Mouse (Mus musculus) central nervous system, embryonic 18 days (tissue): ENCODE data around the gene Tsc22d4. TPM values are rescaled to one million over a fixed set of nuclear protein-coding genes. Genes with fewer than 3 reads are reported as not detected.

Experiments used
- polyA plus RNA-seq: library from polyadenylated mRNA; depleted of rRNA; stranded (reverse); fragments of >200 nt; gene quantifications from 2 replicates; pipeline ENCODE4 v1.2.3, GENCODE M21; 2012; rRNA removed

Tsc22d4 gene
- polyA plus RNA-seq, result 68.3 and 79.4 TPM in 2 replicates

DNA sequence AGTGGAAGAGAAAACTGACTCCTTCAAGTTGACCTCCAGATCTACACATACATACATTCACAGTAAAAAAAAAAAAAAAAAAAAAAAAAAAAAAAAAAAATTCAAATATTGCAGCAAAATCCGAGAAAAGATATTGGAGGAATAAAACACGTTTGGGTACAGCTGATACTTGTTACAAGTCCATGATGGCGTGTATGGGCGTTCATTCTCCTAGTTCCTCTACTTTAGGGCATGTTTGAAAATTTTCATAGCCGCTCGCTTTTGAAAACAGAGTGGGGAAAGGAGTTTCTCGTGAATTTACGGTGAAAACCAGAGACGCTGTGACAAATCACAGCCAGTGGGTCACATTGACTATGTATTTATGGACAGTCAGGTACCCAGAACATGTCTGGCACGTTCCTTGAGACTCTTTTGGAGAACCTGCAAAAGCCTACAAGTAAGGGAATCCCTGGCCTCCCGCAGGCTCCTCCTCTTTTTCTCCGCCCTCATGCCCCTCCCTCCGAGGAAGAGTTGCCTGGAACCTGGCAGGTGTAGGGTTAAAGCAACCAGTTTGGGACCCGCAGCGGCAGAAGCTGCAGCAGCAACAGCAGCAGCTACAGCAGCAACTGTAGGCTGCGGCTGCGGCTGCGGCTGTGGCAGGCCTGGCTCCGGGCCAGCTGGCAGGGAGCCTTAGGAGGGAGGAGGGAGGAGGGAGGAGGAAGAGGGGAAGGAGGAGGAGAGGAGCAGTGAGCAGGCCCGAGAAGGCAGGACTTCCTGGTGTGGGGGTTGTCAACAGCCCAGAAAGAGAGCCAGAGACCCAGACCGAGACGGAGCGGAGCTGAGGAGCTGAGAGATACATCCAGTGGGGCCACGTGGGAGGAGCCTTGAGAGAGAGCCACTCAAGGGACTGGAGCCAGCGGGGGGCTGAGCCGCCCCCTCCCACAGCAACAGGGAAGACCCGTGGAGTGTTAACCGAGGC lies at the start of gene Tsc22d4:
Gene Tsc22d4, plus strand, starts transcription at position 517 of the 958 bp plus-strand sequence.

DNA sequence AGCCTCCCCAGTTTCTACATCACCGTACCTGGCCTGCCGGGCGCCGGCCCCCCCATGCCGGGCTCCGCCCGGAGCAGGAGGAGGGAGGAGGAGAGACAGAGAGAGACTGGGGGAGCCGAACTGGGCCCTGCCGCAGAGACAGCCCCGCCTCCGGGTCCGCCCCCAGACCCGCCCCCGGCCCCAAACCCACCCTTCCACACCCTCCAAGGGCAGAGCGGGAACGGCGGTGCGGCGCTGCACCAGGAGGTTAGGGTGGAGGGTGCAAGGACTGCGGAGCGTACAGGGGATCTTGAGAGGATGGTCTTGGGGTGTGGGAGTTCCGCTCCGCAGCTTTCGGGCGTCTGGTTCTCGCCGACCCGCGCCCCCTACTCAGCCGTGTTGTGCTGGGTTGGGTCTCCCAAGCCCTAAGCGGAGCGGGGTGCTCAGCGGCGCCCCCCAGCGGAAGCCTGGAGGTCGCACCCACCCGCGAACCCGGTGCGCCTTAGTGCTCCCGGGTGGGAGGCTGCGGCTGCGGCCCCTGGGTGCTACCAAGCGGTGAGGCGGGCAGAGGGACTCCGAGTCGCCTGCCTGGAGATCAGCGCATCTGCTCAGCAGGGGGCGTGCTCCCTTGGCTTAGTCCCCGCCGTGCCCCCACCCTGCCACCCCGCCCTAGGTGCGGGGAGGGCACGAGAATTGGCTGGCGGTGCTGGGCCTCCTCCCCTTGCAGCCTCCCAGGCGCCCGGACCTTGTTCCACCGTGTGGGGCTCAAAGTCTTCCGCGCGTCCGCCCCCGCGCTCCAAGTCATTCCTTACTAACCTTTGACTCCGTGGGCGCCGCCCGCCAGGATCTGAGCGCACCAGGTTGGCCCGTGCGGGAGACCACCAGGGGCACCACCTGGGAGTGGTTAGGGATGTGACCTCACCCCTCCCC lies 4.3 kb upstream of the Tsc22d4 start, which contains the start of gene Nyap1:
Gene Nyap1, minus strand, starts transcription at position 585 of the 909 bp plus-strand sequence.

DNA sequence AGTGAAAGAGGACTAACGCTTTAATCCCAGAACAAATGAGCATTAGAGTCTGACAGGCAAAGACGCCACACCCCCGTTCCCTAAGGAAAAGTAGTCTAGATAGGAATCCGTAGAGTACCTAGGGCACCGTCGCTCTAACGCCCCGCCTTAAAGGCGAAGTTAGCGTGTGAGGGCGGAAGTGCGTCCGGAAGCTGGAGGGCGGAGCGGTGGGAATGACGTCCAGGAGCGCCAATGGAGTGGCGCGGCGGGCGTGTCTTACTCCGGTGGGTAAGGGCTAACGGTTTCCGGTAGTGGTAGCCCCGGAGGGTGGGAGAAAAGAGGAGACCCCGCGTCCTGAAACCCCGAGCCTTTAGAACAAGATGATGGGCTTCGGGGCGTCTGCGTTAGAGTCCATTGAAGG lies 33.1 kb downstream of the Tsc22d4 start, which contains the start of gene Ppp1r35:
Gene Ppp1r35, plus strand, starts transcription at position 215 of the 400 bp plus-strand sequence.

DNA sequence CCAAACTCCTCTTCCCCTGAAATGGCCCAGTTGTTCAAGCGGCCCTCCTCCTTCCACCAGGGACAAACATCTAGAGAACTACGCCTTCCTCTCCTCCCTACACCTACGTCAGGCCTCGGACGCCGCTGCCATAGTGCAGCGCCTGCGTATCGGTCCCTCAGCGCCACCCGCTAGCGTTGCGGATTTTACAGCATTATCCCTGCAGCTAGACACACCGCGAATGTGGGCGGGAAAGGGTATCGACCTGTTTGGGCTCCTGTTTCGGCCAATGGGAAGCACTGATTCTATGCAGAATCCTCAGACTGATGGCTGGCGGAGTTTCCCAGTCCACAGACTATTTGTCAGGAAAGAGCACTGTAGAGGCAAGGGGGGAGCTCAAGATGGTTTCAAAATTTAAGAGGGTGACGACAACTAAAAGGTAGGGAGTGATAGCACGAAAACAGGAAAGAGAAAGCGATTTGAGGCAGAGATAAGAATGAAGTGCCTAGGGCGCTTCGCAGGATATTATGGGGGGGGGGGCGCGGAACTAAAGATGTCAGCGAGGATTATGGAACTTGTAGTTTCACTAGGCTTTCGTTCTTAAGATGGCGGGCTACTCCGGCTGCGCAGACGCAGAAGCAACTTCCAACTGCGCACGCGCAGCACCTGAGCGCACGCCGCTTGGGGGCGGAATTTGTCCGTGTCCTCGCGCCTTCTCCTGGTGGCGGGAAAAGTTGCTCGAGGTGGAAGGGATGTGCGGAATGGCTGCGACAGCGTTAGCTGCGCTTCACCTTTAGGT lies 41.8 kb downstream of the Tsc22d4 start, which contains the start of the genes Mepce and Zcwpw1:
Gene Mepce, minus strand, starts transcription at position 505 of the 778 bp plus-strand sequence.
Gene Zcwpw1, plus strand, starts transcription at position 648 of the 778 bp plus-strand sequence.

Other genes with a start within 250 kb of the Tsc22d4 start
- gene Pop7, start 243.2 kb upstream of the Tsc22d4 start, polyA plus RNA-seq, result 70.9 and 72.2 TPM in 2 replicates
- gene Gigyf1, start 227.2 kb upstream of the Tsc22d4 start, polyA plus RNA-seq, result 50.1 and 51.6 TPM in 2 replicates
- gene Epo, start 212.5 kb upstream of the Tsc22d4 start, polyA plus RNA-seq, result not detected in 2 replicates
- 906 and 968 TPM in 2 replicates for gene Gnb2, start 212.2 kb upstream of the Tsc22d4 start, polyA plus RNA-seq
- gene Actl6b, start 192.2 kb upstream of the Tsc22d4 start, polyA plus RNA-seq, result 310 and 353 TPM in 2 replicates
- 13.6 and 15.5 TPM in 2 replicates for gene Tfr2, start 175.9 kb upstream of the Tsc22d4 start, polyA plus RNA-seq
- gene Mospd3, start 144.7 kb upstream of the Tsc22d4 start, polyA plus RNA-seq, result 70.8 and 83.0 TPM in 2 replicates
- gene Pcolce, start 131.9 kb upstream of the Tsc22d4 start, polyA plus RNA-seq, result 16.1 and 32.8 TPM in 2 replicates
- 0.16 and 0.23 TPM in 2 replicates for gene Fbxo24, start 116.7 kb upstream of the Tsc22d4 start, polyA plus RNA-seq
- 9.6 and 11.4 TPM in 2 replicates for gene Lrch4, start 116.6 kb upstream of the Tsc22d4 start, polyA plus RNA-seq
- 10.2 and 10.7 TPM in 2 replicates for gene Gm20605, start 116.6 kb upstream of the Tsc22d4 start, polyA plus RNA-seq
- 17.5 and 20.8 TPM in 2 replicates for gene Sap25, start 104.4 kb upstream of the Tsc22d4 start, polyA plus RNA-seq
- 0.11 and 0.12 TPM in 2 replicates for gene Irs3, start 100.0 kb upstream of the Tsc22d4 start, polyA plus RNA-seq
- 21.1 and 22.9 TPM in 2 replicates for gene Agfg2, start 61.0 kb upstream of the Tsc22d4 start, polyA plus RNA-seq
- gene Nyap1, start 4.1 kb upstream of the Tsc22d4 start, polyA plus RNA-seq, result 180 and 212 TPM in 2 replicates
- 46.6 and 55.4 TPM in 2 replicates for gene Ppp1r35, start 33.1 kb downstream of the Tsc22d4 start, polyA plus RNA-seq
- gene Mepce, start 41.9 kb downstream of the Tsc22d4 start, polyA plus RNA-seq, result 30.1 and 30.3 TPM in 2 replicates
- gene Zcwpw1, start 42.1 kb downstream of the Tsc22d4 start, polyA plus RNA-seq, result 9.8 and 11.7 TPM in 2 replicates
- 0.25 and 0.45 TPM in 2 replicates for gene Pilra, start 90.6 kb downstream of the Tsc22d4 start, polyA plus RNA-seq
- gene Pilrb1, start 112.4 kb downstream of the Tsc22d4 start, polyA plus RNA-seq, result 0.04 TPM in 1 of 2 replicates, not detected in the other
- gene Pilrb2, start 126.1 kb downstream of the Tsc22d4 start, polyA plus RNA-seq, result 0.05 TPM in 1 of 2 replicates, not detected in the other
- 0.03 and 0.08 TPM in 2 replicates for gene Cyp3a13, start 175.9 kb downstream of the Tsc22d4 start, polyA plus RNA-seq
- gene Gjc3, start 217.4 kb downstream of the Tsc22d4 start, polyA plus RNA-seq, result 1.1 and 2.6 TPM in 2 replicates
- gene Azgp1, start 235.8 kb downstream of the Tsc22d4 start, polyA plus RNA-seq, result 0.04 TPM in 1 of 2 replicates, not detected in the other